Comparison of ENCODE assay signal across 8 mouse cellular contexts in genomic region chr13:69530951-69531350, GRCm38 (mm10). TPM values are rescaled to one million over a fixed set of nuclear protein-coding genes. Genes with fewer than 3 reads are reported as not detected.
A peak's percentile ranks its signal among the peaks of the same experiment; 100 is the strongest.
DNase-seq lines count a peak whose midpoint lies in the region; ATAC-seq lines count a peak whose summit lies in the region.

No protein-coding gene starts in this region.

- WGBS in kidney, embryonic 15.5 days = 76% methylated on average over 6 of the region's 6 CpGs
- 77% methylated on average over 6 of the region's 6 CpGs for WGBS in forebrain, embryonic 15.5 days
- WGBS in limb, embryonic 12.5 days = 84% methylated on average over 6 of the region's 6 CpGs
- WGBS in neural tube, embryonic 14.5 days = 83% methylated on average over 6 of the region's 6 CpGs

- H3K4me1 ChIP-seq in kidney, embryonic 15.5 days = peaks cover 58% of the 10 kb centered on the region
- H3K4me1 ChIP-seq in forebrain, embryonic 15.5 days = peaks cover 73% of the 10 kb centered on the region
- peaks cover 53% of the 10 kb centered on the region for H3K4me1 ChIP-seq in limb, embryonic 12.5 days (replicated peaks)
- H3K4me1 ChIP-seq in neural tube, embryonic 14.5 days (ENCODE audit: control insufficient read depth, insufficient read depth, low read length) = peaks cover 35% of the 10 kb centered on the region

- H3K27me3 ChIP-seq in kidney, embryonic 15.5 days = no peaks in the 10 kb centered on the region
- H3K27me3 ChIP-seq in forebrain, embryonic 15.5 days = no peaks in the 10 kb centered on the region
- H3K27me3 ChIP-seq in limb, embryonic 12.5 days = no peaks in the 10 kb centered on the region
- H3K27me3 ChIP-seq in neural tube, embryonic 14.5 days (ENCODE audit: control insufficient read depth, insufficient read depth, low read length) = no peaks in the 10 kb centered on the region

- peak overlapping the region; percentile 79 for H3K4me3 ChIP-seq in kidney, embryonic 15.5 days (replicated peaks)
- peak overlapping the region; percentile 99 for H3K4me3 ChIP-seq in forebrain, embryonic 15.5 days
- H3K4me3 ChIP-seq in limb, embryonic 12.5 days (replicated peaks) = no peak overlapping the region; the same call in 1 of the 2 replicates
- H3K4me3 ChIP-seq in neural tube, embryonic 14.5 days (ENCODE audit: low read depth, low read length) = peak overlapping the region; percentile 85; the same call in 1 of the 2 replicates

- peaks cover 21% of the 10 kb centered on the region for H3K36me3 ChIP-seq in kidney, embryonic 15.5 days
- no peaks in the 10 kb centered on the region for H3K36me3 ChIP-seq in forebrain, embryonic 15.5 days
- H3K36me3 ChIP-seq in limb, embryonic 12.5 days = peaks cover 31% of the 10 kb centered on the region
- H3K36me3 ChIP-seq in neural tube, embryonic 14.5 days (ENCODE audit: control insufficient read depth, insufficient read depth, low read length) = no peaks in the 10 kb centered on the region

- DNase-seq in kidney, postnatal 36 days = no peak
- no peak for DNase-seq in adrenal gland, adult 8-10 months
- no peak for DNase-seq in frontal cortex, adult 2 months (ENCODE audit: extremely low spot score in 1 of 2, low spot score in 1 of 2)
- no peak for DNase-seq in layer of hippocampus, adult 9-10 months (ENCODE audit: low spot score)

- no peaks in the 10 kb centered on the region for H3K9me3 ChIP-seq in kidney, embryonic 15.5 days (replicated peaks)
- H3K9me3 ChIP-seq in forebrain, embryonic 15.5 days = no peaks in the 10 kb centered on the region
- H3K9me3 ChIP-seq in limb, embryonic 12.5 days = no peaks in the 10 kb centered on the region
- no peaks in the 10 kb centered on the region for H3K9me3 ChIP-seq in neural tube, embryonic 14.5 days (ENCODE audit: control insufficient read depth, low read length)

- ATAC-seq in kidney, embryonic 15.5 days (replicated peaks; ENCODE audit: low FRiP score) = no peak
- ATAC-seq in forebrain, embryonic 15.5 days (replicated peaks) = no peak
- ATAC-seq in limb, embryonic 12.5 days (ENCODE audit: insufficient number of reproducible peaks, insufficient read depth, low FRiP score, low TSS enrichment, low read depth) = no peak
- ATAC-seq in neural tube, embryonic 14.5 days (ENCODE audit: low read depth) = no peak

- H3K4me2 ChIP-seq in kidney, embryonic 15.5 days = peak overlapping the region; percentile 83
- H3K4me2 ChIP-seq in forebrain, embryonic 15.5 days (replicated peaks) = peak overlapping the region; percentile 86
- peak overlapping the region; percentile 96 for H3K4me2 ChIP-seq in limb, embryonic 12.5 days
- H3K4me2 ChIP-seq in neural tube, embryonic 14.5 days (ENCODE audit: low read depth, low read length) = peak overlapping the region; percentile 94

- H3K27ac ChIP-seq in kidney, embryonic 15.5 days = no peak overlapping the region
- no peak overlapping the region for H3K27ac ChIP-seq in forebrain, embryonic 15.5 days (replicated peaks)
- no peak overlapping the region for H3K27ac ChIP-seq in limb, embryonic 12.5 days
- H3K27ac ChIP-seq in neural tube, embryonic 14.5 days (ENCODE audit: low read depth, low read length) = no peak overlapping the region

- H3K9ac ChIP-seq in kidney, embryonic 15.5 days = no peak overlapping the region
- peak overlapping the region; percentile 10; the same call in 1 of the 2 replicates for H3K9ac ChIP-seq in forebrain, embryonic 15.5 days (replicated peaks)
- H3K9ac ChIP-seq in limb, embryonic 12.5 days (replicated peaks) = no peak overlapping the region
- 0 out of 2 replicates have a peak overlapping the region, but pooled peaks have one; percentile 12 for H3K9ac ChIP-seq in neural tube, embryonic 14.5 days (replicated peaks; ENCODE audit: low read depth, low read length)

RNA-seq across cellular contexts. Expression of gene Nsun2, which starts 2.6 kb away (rescaled TPM):
- polyA plus RNA-seq in kidney, embryonic 15.5 days (2015; fragmentation: Nextera tagmentation; extraction: Ambion mirVana) = 130 TPM in 2 replicates
- polyA plus RNA-seq in forebrain, embryonic 15.5 days (2015; fragmentation: Nextera tagmentation; extraction: Ambion mirVana) = 84.1 and 87.3 TPM in 2 replicates
- polyA plus RNA-seq in limb, embryonic 12.5 days (2016; fragmentation: Nextera tagmentation; extraction: Ambion mirVana) = 130 and 131 TPM in 2 replicates
- 73.5 and 85.4 TPM in 2 replicates for polyA plus RNA-seq in neural tube, embryonic 14.5 days (2014; fragmentation: Nextera tagmentation; extraction: Ambion mirVana)
- total RNA-seq in adrenal gland, adult 8-10 months (2022) = 10 to 100 TPM; 82.8 to 94.0 (median 84.4) TPM
- 54.1 and 64.6 TPM in 2 replicates for polyA plus RNA-seq in frontal cortex, adult 2 months (2012; rRNA removed)

RNA-seq across cellular contexts. Expression of gene Tent4a, which starts 3.5 kb away (rescaled TPM):
- 5.1 and 5.5 TPM in 2 replicates for polyA plus RNA-seq in kidney, embryonic 15.5 days (2015; fragmentation: Nextera tagmentation; extraction: Ambion mirVana)
- 8.4 and 8.5 TPM in 2 replicates for polyA plus RNA-seq in forebrain, embryonic 15.5 days (2015; fragmentation: Nextera tagmentation; extraction: Ambion mirVana)
- polyA plus RNA-seq in limb, embryonic 12.5 days (2016; fragmentation: Nextera tagmentation; extraction: Ambion mirVana) = 6.3 and 7.3 TPM in 2 replicates
- polyA plus RNA-seq in neural tube, embryonic 14.5 days (2014; fragmentation: Nextera tagmentation; extraction: Ambion mirVana) = 10.4 and 11.9 TPM in 2 replicates
- 10 to 100 TPM; 22.6 to 24.5 (median 23.7) TPM for total RNA-seq in adrenal gland, adult 8-10 months (2022)
- polyA plus RNA-seq in frontal cortex, adult 2 months (2012; rRNA removed) = 24.7 and 25.7 TPM in 2 replicates

Comparison
In these comparisons a context has a peak if more than half of its experiments do, and no peak if none do; other contexts are left out.
1. H3K9ac ChIP-seq: peak in forebrain, embryonic 15.5 days (single experiment) and neural tube, embryonic 14.5 days (single experiment); none in kidney, embryonic 15.5 days (single experiment) and limb, embryonic 12.5 days (single experiment).
2. Peak in every context shown above with its lines, with median percentiles within 50 percentile points of each other: H3K4me2 ChIP-seq.